Comparison of ENCODE assay signal across 10 mouse cellular contexts in the genomic region with DNA sequence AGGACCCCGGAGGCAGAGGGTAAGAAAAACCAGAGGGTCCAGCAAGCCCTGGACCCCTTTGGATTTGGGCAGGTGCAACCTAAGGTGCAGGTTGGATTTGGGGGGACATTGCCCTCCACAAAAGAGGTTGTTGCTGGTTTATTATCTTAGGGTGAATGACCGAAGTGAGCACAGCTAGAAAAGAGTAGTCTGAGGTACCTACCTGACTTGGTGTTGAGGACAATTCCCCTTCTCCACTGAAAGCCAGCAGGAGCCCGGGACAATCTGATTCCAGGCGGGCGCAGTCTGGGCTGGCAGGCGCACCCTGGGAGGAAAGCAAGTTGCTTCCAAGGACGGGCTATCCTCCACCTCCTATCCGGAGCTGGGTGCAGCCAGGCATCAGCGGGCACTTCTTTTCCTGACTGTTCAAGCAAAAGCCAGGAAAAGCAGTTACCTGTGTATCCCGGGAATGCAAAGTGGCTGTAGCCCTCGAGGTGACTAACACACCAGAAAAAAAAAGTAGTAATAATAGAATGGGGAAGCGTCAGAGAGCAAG. TPM values are rescaled to one million over a fixed set of nuclear protein-coding genes. Genes with fewer than 3 reads are reported as not detected.
DNase-seq lines count a peak whose midpoint lies in the region; ATAC-seq and TF ChIP-seq lines count a peak whose summit lies in the region.
"Had no signal": no experiment of that assay in that cellular context is flagged by ENCODE, and none has a peak within 500 bp of the region (broad histone marks: within the 10 kb centered on the region; RNA-seq: fewer than 3 reads in every experiment).

A gene (minus strand): TSS at position 485 of the 535 bp plus-strand sequence.

- no peaks in the 10 kb centered on the region for H3K79me2 ChIP-seq in heart, adult 2 months (replicated peaks; ENCODE audit: control insufficient read depth, insufficient read depth, low read length)

- DNase-seq in heart, adult 2 months: no peak
- DNase-seq in embryonic facial prominence, embryonic 10.5 days (ENCODE audit: low spot score): peak; percentile 31
- DNase-seq in right cerebral cortex, postnatal 14 days: no peak
- no peak for DNase-seq in cerebellum, adult 9-10 months
- no peak for DNase-seq in adrenal gland, adult 8-10 months
- DNase-seq: cerebellum, adult 9-11 months had no signal

- no peak within 1 kb of the TSS for H3K27ac ChIP-seq in heart, embryonic 14.5 days (replicated peaks in 1 of 2; ENCODE audit: control insufficient read depth in 1 of 2, insufficient read depth in 1 of 2, low read depth in 2 of 2, low read length in 2 of 2)
- H3K27ac ChIP-seq in heart, adult 2 months: no peak within 1 kb of the TSS
- no peak within 1 kb of the TSS; the same call in 1 of the 2 replicates for H3K27ac ChIP-seq in embryonic facial prominence, embryonic 10.5 days (replicated peaks)
- H3K27ac ChIP-seq in intestine, embryonic 16.5 days (ENCODE audit: low read length): no peak within 1 kb of the TSS
- H3K27ac ChIP-seq in midbrain, embryonic 15.5 days: no peak within 1 kb of the TSS

- no peak for ATAC-seq in heart, embryonic 14.5 days (ENCODE audit: insufficient number of reproducible peaks, insufficient read depth, low FRiP score, low read depth)
- peak; percentile 13; the same call in 1 of the 2 replicates for ATAC-seq in intestine, embryonic 16.5 days
- peak; percentile 37; the same call in 1 of the 2 replicates for ATAC-seq in midbrain, embryonic 15.5 days (replicated peaks)

- H3K4me3 ChIP-seq in heart, embryonic 14.5 days (ENCODE audit: control insufficient read depth in 1 of 2, insufficient read depth in 1 of 2, low read depth in 1 of 2, low read length in 2 of 2): peak within 1 kb of the TSS; percentile 39 to 52
- H3K4me3 ChIP-seq in heart, adult 2 months: no peak within 1 kb of the TSS
- H3K4me3 ChIP-seq in embryonic facial prominence, embryonic 10.5 days: peak within 1 kb of the TSS; percentile 67
- peak within 1 kb of the TSS; percentile 53 for H3K4me3 ChIP-seq in intestine, embryonic 16.5 days (ENCODE audit: low read length)
- peak within 1 kb of the TSS; percentile 54 for H3K4me3 ChIP-seq in midbrain, embryonic 15.5 days

- 3% methylated on average over 12 of the region's 12 CpGs for whole genome bisulfite sequencing in heart, embryonic 14.5 days
- WGBS in heart, adult 2 months: 2% methylated on average over 12 of the region's 12 CpGs
- WGBS in embryonic facial prominence, embryonic 10.5 days: 3% methylated on average over 12 of the region's 12 CpGs
- 5% methylated on average over 12 of the region's 12 CpGs for WGBS in intestine, embryonic 16.5 days
- 3% methylated on average over 12 of the region's 12 CpGs for WGBS in midbrain, embryonic 15.5 days

- H3K4me1 ChIP-seq in heart, embryonic 14.5 days (ENCODE audit: control insufficient read depth in 2 of 2, insufficient read depth in 2 of 2, low read length in 2 of 2): peaks cover 0 to 9% of the 10 kb centered on the region in 2 experiments; a peak in 1 of 4 replicates
- H3K4me1 ChIP-seq in heart, adult 2 months (ENCODE audit: control insufficient read depth, insufficient read depth, low read length): no peaks in the 10 kb centered on the region
- H3K4me1 ChIP-seq in embryonic facial prominence, embryonic 10.5 days: peaks cover 13% of the 10 kb centered on the region
- H3K4me1 ChIP-seq in intestine, embryonic 16.5 days (ENCODE audit: control insufficient read depth, insufficient read depth, low read length): peaks cover 4% of the 10 kb centered on the region; the same call in 1 of the 2 replicates
- H3K4me1 ChIP-seq in midbrain, embryonic 15.5 days: peaks cover 14% of the 10 kb centered on the region

- TF ChIP-seq CTCF in heart, adult 2 months (IDR thresholded peaks at IDR 0.05): no peak

- peak within 1 kb of the TSS; percentile 25; the same call in 1 of the 2 replicates for H3K9ac ChIP-seq in heart, embryonic 14.5 days (ENCODE audit: low read length)
- H3K9ac ChIP-seq in heart, adult 2 months (ENCODE audit: low read depth, low read length): no peak within 1 kb of the TSS
- 0 out of 2 replicates have a peak within 1 kb of the TSS, but pooled peaks have one; percentile 30 for H3K9ac ChIP-seq in intestine, embryonic 16.5 days (ENCODE audit: low read depth, low read length)
- H3K9ac ChIP-seq in midbrain, embryonic 15.5 days: no peak within 1 kb of the TSS

- no peak for TF ChIP-seq POLR2A in heart, adult 2 months (IDR thresholded peaks at IDR 0.05; ENCODE audit: insufficient read depth, low read depth, low read length)

- intact Hi-C loops in heart, adult 2 months (cut with DNase I): no loop called here

- H3K27me3 ChIP-seq in heart, embryonic 14.5 days (ENCODE audit: control insufficient read depth, insufficient read depth, low read length): peaks cover 46% of the 10 kb centered on the region
- H3K27me3 ChIP-seq in heart, adult 2 months (ENCODE audit: control insufficient read depth, insufficient read depth, low read length): peaks cover 5% of the 10 kb centered on the region; the same call in 1 of the 2 replicates
- peaks cover 60% of the 10 kb centered on the region for H3K27me3 ChIP-seq in embryonic facial prominence, embryonic 10.5 days (replicated peaks; ENCODE audit: low read depth, poor library complexity, severe bottlenecking)
- H3K27me3 ChIP-seq in intestine, embryonic 16.5 days (replicated peaks; ENCODE audit: control insufficient read depth, insufficient read depth, low read length): peaks cover 26% of the 10 kb centered on the region
- peaks cover 45% of the 10 kb centered on the region for H3K27me3 ChIP-seq in midbrain, embryonic 15.5 days (replicated peaks)
- H3K27me3 ChIP-seq: CH12.LX had no signal

- no peaks in the 10 kb centered on the region for H3K36me3 ChIP-seq in heart, embryonic 14.5 days (ENCODE audit: control insufficient read depth, insufficient read depth, low read length)
- no peaks in the 10 kb centered on the region for H3K36me3 ChIP-seq in heart, adult 2 months (ENCODE audit: control insufficient read depth, insufficient read depth, low read length)
- H3K36me3 ChIP-seq in embryonic facial prominence, embryonic 10.5 days (replicated peaks): no peaks in the 10 kb centered on the region
- no peaks in the 10 kb centered on the region for H3K36me3 ChIP-seq in intestine, embryonic 16.5 days (ENCODE audit: control insufficient read depth, insufficient read depth, low read length)
- H3K36me3 ChIP-seq in midbrain, embryonic 15.5 days (replicated peaks): no peaks in the 10 kb centered on the region

- H3K4me2 ChIP-seq in heart, embryonic 14.5 days (ENCODE audit: low read length): peak within 1 kb of the TSS; percentile 90
- peak within 1 kb of the TSS; percentile 90 for H3K4me2 ChIP-seq in intestine, embryonic 16.5 days (ENCODE audit: low read depth, low read length)
- peak within 1 kb of the TSS; percentile 100 for H3K4me2 ChIP-seq in midbrain, embryonic 15.5 days

- no peak for TF ChIP-seq EP300 in heart, adult 2 months (IDR thresholded peaks at IDR 0.05; ENCODE audit: insufficient read depth, low read depth, low read length)

- no peaks in the 10 kb centered on the region for H3K9me3 ChIP-seq in heart, embryonic 14.5 days (ENCODE audit: control insufficient read depth, low read length)
- H3K9me3 ChIP-seq in embryonic facial prominence, embryonic 10.5 days: no peaks in the 10 kb centered on the region
- H3K9me3 ChIP-seq in intestine, embryonic 16.5 days (ENCODE audit: control insufficient read depth, low read length): no peaks in the 10 kb centered on the region
- H3K9me3 ChIP-seq in midbrain, embryonic 15.5 days: no peaks in the 10 kb centered on the region

RNA-seq across cellular contexts. Expression of the gene that starts here (rescaled TPM):
- 0.49 and 0.94 TPM in 2 replicates for polyA plus RNA-seq in heart, embryonic 14.5 days (2014; fragmentation: Nextera tagmentation; extraction: Ambion mirVana)
- total RNA-seq in heart, adult 2 months (2021): not detected
- polyA plus RNA-seq in heart, adult 2 months (2012; rRNA removed): not detected in 2 replicates
- 0.15 and 0.40 TPM in 2 replicates for polyA plus RNA-seq in embryonic facial prominence, embryonic 10.5 days (2016; fragmentation: Nextera tagmentation; extraction: Ambion mirVana)
- 0.10 and 0.11 TPM in 2 replicates for polyA plus RNA-seq in intestine, embryonic 16.5 days (2015; fragmentation: Nextera tagmentation; extraction: Ambion mirVana)
- polyA plus RNA-seq in midbrain, embryonic 15.5 days (2015; fragmentation: Nextera tagmentation; extraction: Ambion mirVana): 6.8 and 8.5 TPM in 2 replicates
- total RNA-seq in adrenal gland, adult 8-10 months (2022): not detected
- total RNA-seq: CH12.LX had no signal

Comparison
In these comparisons a context has a peak if more than half of its experiments do, and no peak if none do; other contexts are left out.
1. Peak in DNase-seq and H3K4me3 ChIP-seq in embryonic facial prominence, embryonic 10.5 days; RNA of the gene not detected or under 1 TPM.
2. Peak in ATAC-seq, H3K4me3 ChIP-seq, H3K9ac ChIP-seq and H3K4me2 ChIP-seq in intestine, embryonic 16.5 days; RNA of the gene not detected or under 1 TPM.